Mouse (Mus musculus): ENCODE measurements around the gene Msx3.

GRCm38 (mm10) chr7:140048361-140049114 is at the start of gene Msx3:
- TF ChIP-seq TAL1 (IDR thresholded peaks at IDR 0.05; ENCODE audit: low read length) (no peak), GATA1 (IDR thresholded peaks at IDR 0.05; ENCODE audit: low read length) (no peak)

All from erythroblast, embryonic 14.5 days (primary cell).